Mouse (Mus musculus): Measurements from ENCODE around the gene Hspa4.
A peak's percentile ranks its signal among the peaks of the same experiment; 100 is the strongest.

Hspa4 gene

GRCm38 (mm10) chr11:53249686-53250085 is 50.6 kb downstream of the Hspa4 start:
- no peak for DNase-seq

- DNase-seq = no peak
These were observed 54.7 kb downstream of the Hspa4 start for GRCm38 (mm10) chr11:53245561-53245960.

GRCm38 (mm10) chr11:53243199-53243598 is 57.1 kb downstream of the Hspa4 start:
- DNase-seq = no peak

GRCm38 (mm10) chr11:53233590-53233989 is 66.7 kb downstream of the Hspa4 start:
- no peak for DNase-seq

- DNase-seq = no peak
These were observed 68.4 kb downstream of the Hspa4 start for GRCm38 (mm10) chr11:53231836-53232235.

- DNase-seq = peak; percentile 64
These were observed 71.2 kb downstream of the Hspa4 start for GRCm38 (mm10) chr11:53229011-53229410.

GRCm38 (mm10) chr11:53210876-53211275 is 89.4 kb downstream of the Hspa4 start:
- no peak for DNase-seq

Measured in right cerebral cortex, postnatal 25 days (tissue).